Mouse (Mus musculus) heart, adult 2 months (tissue): ENCODE results near the gene Fuk.

Experiments used
- CTCF ChIP-seq: fragments of 200-600 bp; IDR thresholded peaks from 2 replicates; pipeline ENCODE4 v1.8.1; 2022; ENCODE audit warnings: antibody characterized with exemption, mild to moderate bottlenecking, moderate library complexity
- EP300 ChIP-seq: fragments of 200-500 bp; IDR thresholded peaks from 2 replicates; pipeline ENCODE4 v1.6.1; 2011; ENCODE audit warnings: low read depth, low read length, control low read depth; ENCODE audit not compliant: insufficient read depth

- TF ChIP-seq CTCF: no peak
- TF ChIP-seq EP300: no peak
These were observed 54.4 kb downstream of the Fuk start for GRCm38 (mm10) chr8:110847645-110848495.
